Mouse (Mus musculus) left cerebral cortex, adult 2 months (tissue): Measurements from ENCODE around the gene Apoc1. TPM values are rescaled to one million over a fixed set of nuclear protein-coding genes. Genes with fewer than 3 reads are reported as not detected.
A peak's percentile ranks its signal among the peaks of the same experiment; 100 is the strongest.

Experiments
- DNase-seq, 2 experiments: peaks; one replicate each; pipeline ENCODE4 v3.0.0; 2021 to 2022; ENCODE audit warnings: low spot score in 2 of 2, mixed read lengths in 1 of 2; ENCODE audit errors: extremely low spot score in 1 of 2
- H3K27ac ChIP-seq: fragments of 200-600 bp; 2 replicates; pipeline ENCODE4 v1.8.1; 2022
- H3K4me3 ChIP-seq: fragments of 200-600 bp; 2 replicates; pipeline ENCODE4 v1.8.1; 2022
- CTCF ChIP-seq: fragments of 200-600 bp; IDR thresholded peaks from 2 replicates; pipeline ENCODE4 v1.8.1; 2022; ENCODE audit warnings: antibody characterized with exemption, mild to moderate bottlenecking, moderate library complexity
- intact Hi-C: fragments of 180-260 bp; cut with DNase I; formaldehyde crosslinking; loops from one replicate; pipeline ENCODE4 v1.15.1; 2025
- total RNA-seq, 2 experiments: library from RNA; stranded (reverse); gene quantifications; 2 replicates each; pipeline ENCODE4 v1.2.3; 2021

The Apoc1 gene
- total RNA-seq, 2 experiments from 2014 or later, result 3.5 to 3.7 TPM

DNA sequence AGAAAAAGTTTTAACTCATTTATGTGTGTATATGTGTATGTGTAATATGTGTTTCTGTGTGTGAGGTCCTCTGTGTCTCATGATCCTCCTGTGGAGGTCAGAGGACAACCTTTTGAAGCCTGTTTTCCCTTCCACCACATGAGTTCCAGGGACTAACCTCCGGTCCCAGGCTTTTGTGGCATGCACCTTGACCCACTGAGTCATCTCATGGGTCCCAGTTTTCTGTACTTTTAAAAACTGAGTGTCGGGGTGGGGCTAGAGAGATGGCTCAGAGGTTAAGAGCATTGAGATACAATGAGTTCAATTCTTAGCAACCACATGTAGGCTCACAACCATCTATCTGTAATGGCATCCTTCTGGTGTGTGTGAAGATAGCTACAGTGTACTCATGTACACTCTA, 11.8 kb downstream of the Apoc1 start:
- DNase-seq, result no peak
- Histone ChIP-seq H3K27ac (no peak overlapping the region), H3K4me3 (no peak overlapping the region)
- intact Hi-C loops, result no loop called here
- no peak for TF ChIP-seq CTCF

DNA sequence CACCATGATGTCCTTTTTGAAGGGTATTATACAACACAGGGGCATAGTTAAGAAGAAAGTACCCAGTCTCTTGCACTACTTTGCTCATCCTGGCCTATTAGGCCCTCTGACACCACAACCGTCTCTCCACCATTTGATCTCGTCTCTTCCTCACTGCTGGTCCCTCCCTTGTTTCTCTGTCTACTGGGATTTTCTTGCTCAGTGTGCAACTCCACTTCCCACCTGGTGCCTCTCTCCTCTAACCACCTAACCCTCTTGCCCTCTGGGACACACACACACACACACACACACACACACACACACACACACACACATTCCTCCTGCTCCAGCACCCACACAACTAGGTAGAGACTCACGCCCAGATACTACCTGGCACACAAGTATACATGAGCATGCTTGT, 13.6 kb downstream of the Apoc1 start:
- intact Hi-C loops, result no loop called here
- Histone ChIP-seq H3K4me3 (no peak overlapping the region), H3K27ac (no peak overlapping the region)
- no peak for DNase-seq
- TF ChIP-seq CTCF, result no peak

DNA sequence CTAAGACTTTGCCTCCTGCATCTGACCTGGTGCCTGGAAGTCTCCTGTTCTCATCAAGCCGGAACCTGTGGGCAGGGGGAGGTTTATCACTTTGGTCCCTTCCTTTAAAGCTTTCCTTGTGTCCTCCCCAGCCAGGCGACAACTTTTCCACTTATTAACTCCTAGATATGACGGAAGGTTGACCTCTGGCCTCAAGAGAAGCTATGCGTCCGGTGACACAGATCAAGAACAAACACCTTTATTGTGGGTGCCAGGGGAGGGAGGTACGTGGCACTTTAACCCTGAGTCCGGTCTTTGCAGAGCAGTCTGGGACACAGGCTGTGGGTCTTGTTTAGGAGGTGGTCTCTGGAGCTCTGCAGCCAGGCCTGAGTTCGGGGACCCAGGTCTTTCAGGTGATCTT, 14.6 kb downstream of the Apoc1 start, which contains the start of gene Apoc2:
Apoc2 (minus strand) TSS at position 70 of the 400 bp plus-strand sequence.
- DNase-seq, result no peak
- no peak within 1 kb of the TSS for H3K4me3 ChIP-seq
- TF ChIP-seq CTCF, result no peak
- H3K27ac ChIP-seq, result no peak within 1 kb of the TSS
- intact Hi-C loops, result no loop called here

DNA sequence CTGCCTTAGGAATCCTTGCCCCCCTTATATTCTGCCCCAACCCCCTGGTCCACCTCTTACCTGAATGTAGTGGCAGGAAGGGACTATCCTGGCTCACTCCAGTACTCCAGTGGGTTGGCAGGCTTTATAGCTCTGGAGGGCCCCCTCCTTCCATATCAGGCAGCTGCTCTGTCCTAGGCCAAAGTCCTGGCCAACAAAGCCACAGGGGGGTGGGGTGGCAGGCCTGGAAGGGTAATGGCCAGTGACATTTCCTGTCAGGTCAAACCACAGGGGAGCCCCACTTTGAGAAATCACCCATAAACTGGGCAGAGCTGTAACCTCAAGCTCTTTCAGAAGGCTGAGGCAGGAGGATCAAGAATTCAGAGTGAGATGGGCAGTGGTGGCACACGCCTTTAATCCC, 15.8 kb downstream of the Apoc1 start:
- intact Hi-C loops, result no loop called here
- no peak for TF ChIP-seq CTCF
- Histone ChIP-seq H3K27ac (no peak overlapping the region), H3K4me3 (no peak overlapping the region)
- no peak for DNase-seq

DNA sequence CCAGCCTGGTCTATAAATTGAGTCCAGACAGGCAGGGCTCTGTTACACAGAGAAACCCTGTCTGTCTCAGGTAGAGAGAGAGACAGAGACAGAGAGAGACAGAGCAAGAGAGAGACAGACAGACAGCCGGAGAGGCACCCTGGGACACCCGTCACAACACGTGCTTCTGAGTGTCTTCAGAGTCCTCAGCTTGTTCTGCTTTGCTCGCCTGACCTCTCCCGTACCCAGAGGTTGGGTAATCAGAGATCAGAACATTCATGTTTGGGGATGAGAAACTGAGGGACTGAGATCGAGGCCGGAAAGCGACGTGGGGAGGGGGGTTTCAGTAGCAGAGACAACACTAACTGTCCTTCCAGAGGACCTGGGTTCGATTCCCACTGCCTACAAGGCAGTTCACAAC, 16.6 kb downstream of the Apoc1 start:
- TF ChIP-seq CTCF, result no peak
- Histone ChIP-seq H3K27ac (no peak overlapping the region), H3K4me3 (no peak overlapping the region)
- no peak for DNase-seq
- intact Hi-C loops, result no loop called here

DNA sequence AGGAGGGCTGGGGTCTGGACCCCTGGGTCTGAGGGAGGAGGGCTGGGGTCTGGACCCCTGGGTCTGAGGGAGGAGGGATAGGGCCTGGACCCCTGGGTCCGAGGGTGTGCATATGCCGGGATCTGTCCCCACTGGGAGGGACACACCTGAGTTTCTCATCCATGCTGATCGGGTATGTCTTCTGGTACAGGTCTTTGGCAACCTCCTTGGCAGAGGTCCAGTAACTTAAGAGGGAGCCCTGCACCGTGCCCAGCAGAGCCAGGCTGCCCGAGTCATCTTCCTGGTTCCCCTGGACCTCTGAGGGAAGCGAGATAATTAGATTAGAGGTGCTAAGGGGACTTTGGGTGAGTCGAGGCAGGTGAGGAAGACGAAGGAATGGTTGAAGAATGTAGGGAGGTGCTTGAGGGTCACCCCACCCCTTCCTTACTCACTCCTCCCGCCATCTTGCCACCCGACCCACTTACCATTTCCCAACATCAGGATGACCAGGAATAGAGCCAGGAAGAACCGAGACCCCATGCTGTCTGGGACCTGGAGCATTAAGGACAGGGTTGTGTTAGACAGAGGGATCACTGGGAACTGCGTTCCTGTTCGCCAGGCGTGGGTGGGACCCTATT, 19.3 kb downstream of the Apoc1 start:
- intact Hi-C loops, result no loop called here
- no peak for TF ChIP-seq CTCF
- DNase-seq, result no peak
- Histone ChIP-seq H3K27ac (no peak overlapping the region), H3K4me3 (no peak overlapping the region)

DNA sequence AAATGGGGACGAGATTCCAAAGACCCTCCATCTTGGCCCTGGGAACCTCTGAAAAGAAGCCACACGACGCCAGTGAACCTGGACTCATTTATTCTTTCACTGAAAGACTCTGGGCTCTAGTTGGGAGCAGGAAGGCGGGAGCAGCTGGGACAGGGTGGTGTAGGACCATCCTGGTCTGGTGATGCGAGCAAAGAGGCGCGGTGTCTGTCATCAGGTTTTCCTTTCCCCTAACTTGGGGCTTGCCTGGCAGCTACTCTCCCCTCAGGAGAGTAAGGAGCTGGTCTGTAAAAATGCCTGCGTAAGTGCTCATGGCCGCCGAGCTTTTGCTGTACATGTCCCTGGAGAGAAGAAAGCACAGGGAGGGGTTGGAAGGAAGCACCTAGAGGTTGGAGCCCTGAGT, 20.9 kb downstream of the Apoc1 start:
- no peak for DNase-seq
- H3K4me3 ChIP-seq, result no peak overlapping the region
- no peak for TF ChIP-seq CTCF
- intact Hi-C loops, result no loop called here
- H3K27ac ChIP-seq, result no peak overlapping the region

DNA sequence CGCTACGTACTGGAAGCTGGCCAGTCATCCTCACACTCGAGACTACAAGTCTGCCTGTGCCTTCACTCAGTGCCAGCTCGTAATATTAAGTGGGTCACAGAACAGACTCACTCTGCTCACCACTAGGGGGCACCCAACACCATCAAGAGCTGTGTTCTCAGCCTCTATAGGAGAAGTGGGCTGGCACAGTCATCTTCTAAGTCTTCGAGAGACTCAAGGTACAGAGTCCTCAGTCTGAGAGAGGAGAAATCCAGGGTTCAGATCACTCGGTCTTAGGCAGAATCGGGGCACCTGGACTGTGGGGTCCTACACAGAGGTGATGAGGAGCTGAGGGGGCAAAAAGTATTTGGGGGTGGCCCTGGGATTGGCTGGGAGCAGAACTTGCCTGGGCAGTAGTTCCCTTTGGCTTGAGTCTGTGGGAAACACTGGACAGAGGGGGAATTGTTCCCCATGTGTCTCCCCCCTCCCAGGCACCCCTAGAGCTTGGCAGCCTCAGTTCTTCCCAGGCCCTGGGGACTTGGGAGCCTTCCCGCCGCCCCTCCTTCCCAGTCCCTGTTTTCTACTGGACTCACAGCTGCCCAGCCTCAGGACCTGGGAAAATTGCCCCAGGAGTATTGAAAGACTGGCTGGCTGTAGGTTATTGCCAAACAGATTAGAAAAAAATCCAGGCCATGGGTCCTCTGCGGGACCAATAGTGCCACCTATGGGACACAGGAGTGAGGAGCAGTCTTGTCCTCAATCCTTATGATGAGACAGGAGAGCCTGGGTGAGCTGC, 23.3 kb downstream of the Apoc1 start:
- H3K27ac ChIP-seq, result peak overlapping the region; percentile 76
- TF ChIP-seq CTCF, result peak; percentile 95
- intact Hi-C loops, result loop anchor here (1.0 to 5.0 kb wide), 3 partner anchors 32 to 123 kb away; no protein-coding TSS in a partner anchor

DNA sequence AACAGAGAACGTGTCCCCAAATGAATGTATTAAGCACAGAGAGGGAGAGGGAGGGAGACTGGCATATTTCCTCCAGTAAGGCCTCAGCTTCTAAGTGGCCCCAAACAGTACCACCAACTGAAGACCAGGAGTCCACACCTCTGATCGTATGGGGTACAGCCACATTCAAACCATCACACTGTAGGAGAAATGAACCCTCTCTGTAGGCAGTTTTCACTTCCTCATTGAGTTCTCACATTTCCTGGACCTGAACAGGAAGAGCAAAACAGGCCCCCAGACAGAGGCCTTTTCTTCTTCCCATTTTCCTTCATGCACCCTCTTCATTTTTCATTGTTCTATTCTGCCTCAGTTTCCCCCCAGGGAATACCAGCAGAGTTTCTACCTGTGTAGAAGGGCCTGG, 25.0 kb downstream of the Apoc1 start:
- Histone ChIP-seq H3K27ac (no peak overlapping the region), H3K4me3 (no peak overlapping the region)
- no peak for DNase-seq
- intact Hi-C loops, result loop anchor here (5.0 kb wide), 1 partner anchor 125 kb away; no protein-coding TSS in a partner anchor
- no peak for TF ChIP-seq CTCF

More for the DNA sequence above, 23.3 kb downstream of the Apoc1 start:
- DNase-seq, result peak; percentile 89 to 91
- no peak overlapping the region for H3K4me3 ChIP-seq

DNA sequence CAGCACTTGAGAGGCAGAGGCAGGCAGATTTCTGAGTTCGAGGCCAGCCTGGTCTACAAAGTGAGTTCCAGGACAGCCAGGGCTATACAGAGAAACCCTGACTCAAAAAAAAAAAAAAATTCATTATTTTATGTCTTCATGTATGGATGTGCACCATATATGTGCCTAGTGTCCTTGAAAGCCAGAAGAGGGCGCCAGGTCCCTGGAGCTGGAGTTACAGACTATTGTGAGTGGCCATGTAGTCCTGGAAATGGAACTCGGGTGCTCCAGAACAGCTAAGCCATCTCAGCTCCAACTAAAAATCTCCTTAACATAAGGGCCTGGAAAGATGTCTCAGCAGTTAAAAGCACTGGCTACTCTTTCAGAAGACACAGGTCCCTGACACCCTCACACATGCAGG, 25.7 kb downstream of the Apoc1 start:
- no peak overlapping the region for H3K27ac ChIP-seq
- DNase-seq, result no peak
- no peak; the same call in none of the 2 replicates for TF ChIP-seq CTCF
- intact Hi-C loops, result loop anchor here (5.0 kb wide), 1 partner anchor 126 kb away; no protein-coding TSS in a partner anchor
- no peak overlapping the region for H3K4me3 ChIP-seq

DNA sequence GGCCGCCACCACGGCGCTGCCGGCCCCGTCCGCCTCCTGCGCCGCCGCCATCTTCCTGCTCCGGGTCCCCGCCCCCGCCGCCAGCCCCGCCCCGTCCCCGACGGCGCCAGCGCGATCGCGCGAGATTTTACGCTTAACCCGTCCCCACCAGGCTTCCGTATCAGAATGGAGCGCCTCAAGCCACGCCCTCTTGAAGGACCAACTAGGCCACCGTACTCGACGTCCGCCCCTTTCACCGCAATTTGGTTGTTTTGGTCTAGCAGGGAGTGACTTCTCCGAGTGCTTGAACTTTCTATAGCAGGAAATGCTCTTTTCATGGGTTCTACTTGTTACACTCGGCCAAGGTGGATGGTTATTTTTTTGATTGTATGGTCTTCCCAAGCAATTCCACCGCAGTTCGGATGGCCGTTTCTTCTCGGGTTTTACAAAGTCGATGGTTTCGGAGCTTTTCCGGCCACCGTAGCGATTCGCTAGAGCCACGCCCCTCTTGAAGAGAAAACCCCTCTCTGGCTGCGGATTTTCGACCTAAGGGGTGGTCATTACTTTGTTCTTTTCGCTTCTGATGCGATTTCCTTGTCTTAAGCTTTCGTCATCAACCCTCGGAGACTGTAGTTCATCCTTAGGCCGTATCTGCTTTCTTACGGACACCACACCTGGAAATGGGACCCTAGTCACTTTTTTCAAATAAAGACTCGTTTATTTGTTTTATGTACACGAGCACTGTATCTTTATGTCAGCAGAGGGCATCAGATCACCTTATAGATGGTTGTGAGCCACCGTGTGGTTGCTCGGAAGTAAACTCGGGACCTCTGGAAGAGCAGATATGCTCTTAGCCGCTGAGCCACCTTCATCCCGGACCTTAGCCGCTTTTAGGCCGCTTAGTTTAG, 27.3 kb downstream of the Apoc1 start, which contains the start of gene Clptm1:
Clptm1 (minus strand) TSS at position 79 of the 887 bp plus-strand sequence.
- peak; percentile 97 to 98 for DNase-seq
- TF ChIP-seq CTCF, result peak; percentile 28
- peak within 1 kb of the TSS; percentile 99 for H3K4me3 ChIP-seq
- intact Hi-C loops, result loop anchor here (5.0 kb wide), 1 partner anchor 127 kb away; no protein-coding TSS in a partner anchor
- H3K27ac ChIP-seq, result peak within 1 kb of the TSS; percentile 93
